8 mouse cellular contexts compared by ENCODE assay signal in the genomic region with DNA sequence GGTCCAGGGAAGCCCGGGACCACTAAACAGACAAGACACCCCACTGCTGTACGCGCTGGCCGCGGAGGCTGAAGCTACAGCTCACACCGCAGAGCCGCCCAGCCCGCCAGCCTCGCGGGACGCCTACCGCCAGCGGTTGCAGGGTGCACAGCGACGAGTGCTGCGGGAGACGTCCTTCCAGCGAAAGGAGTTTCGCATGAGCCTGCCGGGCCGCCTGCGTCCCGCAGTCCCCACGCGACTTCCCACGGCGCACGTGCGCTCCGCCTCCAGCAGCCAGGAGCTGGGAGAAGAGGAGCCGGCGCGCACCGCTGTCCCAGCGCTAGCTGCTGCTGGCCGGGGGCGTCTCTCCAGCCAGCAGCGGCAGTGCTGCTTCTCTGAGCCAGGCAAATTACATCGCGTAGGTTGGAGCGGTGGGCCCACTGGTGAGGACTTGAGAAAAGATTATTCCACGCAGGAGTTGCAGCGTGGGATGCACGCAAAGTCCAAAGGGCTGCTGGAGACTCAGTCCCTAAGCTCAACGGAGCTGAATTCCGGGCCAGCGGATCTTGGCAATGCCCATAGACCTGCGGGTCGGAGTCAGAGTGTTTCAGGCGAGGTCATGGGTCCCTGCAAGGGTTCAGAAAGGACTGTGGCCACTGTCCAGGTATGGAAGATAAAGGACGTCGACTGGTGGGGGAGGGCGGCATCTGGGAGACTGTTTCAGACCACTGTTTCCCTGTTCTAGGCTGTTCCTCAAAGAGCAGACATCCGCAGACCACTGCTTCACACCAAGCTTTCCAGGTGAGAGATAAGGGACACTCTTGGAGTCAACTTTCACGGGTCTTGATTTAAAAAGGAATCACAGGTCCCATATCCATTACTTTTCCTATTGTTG. TPM values are rescaled to one million over a fixed set of nuclear protein-coding genes. Genes with fewer than 3 reads are reported as not detected.
DNase-seq lines count a peak whose midpoint lies in the region; ATAC-seq and TF ChIP-seq lines count a peak whose summit lies in the region.

No protein-coding gene starts in this region.

- no peak for DNase-seq in kidney, adult 11 months
- DNase-seq in heart, postnatal 4 days, result peak; percentile 30
- DNase-seq in liver, result peak; percentile 14
- peak; percentile 53 to 61 for DNase-seq in right cerebral cortex, postnatal 10 days (ENCODE audit: low spot score in 2 of 2)
- DNase-seq in cerebellum, adult 11-12 months, result no peak
- no peak for DNase-seq in c-Kit-positive CD71-positive TER-119-positive erythroid progenitor cells, embryonic 14.5 days (ENCODE audit: low spot score)

- H3K4me3 ChIP-seq in kidney, embryonic 14.5 days (ENCODE audit: low read length), result peak overlapping the region; percentile 46
- H3K4me3 ChIP-seq in cortical plate, adult 2 months (ENCODE audit: insufficient read depth, low read length), result peak overlapping the region; percentile 30

- no peak for TF ChIP-seq POLR2A in cortical plate, adult 2 months (IDR thresholded peaks at IDR 0.05; ENCODE audit: extremely low read depth, insufficient read depth, low read length)

- no peaks in the 10 kb centered on the region for H3K36me3 ChIP-seq in kidney, embryonic 14.5 days (ENCODE audit: control insufficient read depth, insufficient read depth, low read length)

- no peak for TF ChIP-seq CTCF in cortical plate, adult 2 months (IDR thresholded peaks at IDR 0.05; ENCODE audit: extremely low read depth, insufficient read depth, low read length)

- ATAC-seq in kidney, embryonic 14.5 days (ENCODE audit: low FRiP score, low TSS enrichment), result no peak

- peaks cover 60% of the 10 kb centered on the region for H3K27me3 ChIP-seq in kidney, embryonic 14.5 days (ENCODE audit: control insufficient read depth, insufficient read depth, low read length)

- no peak overlapping the region for H3K27ac ChIP-seq in kidney, embryonic 14.5 days (ENCODE audit: low read depth, low read length)
- H3K27ac ChIP-seq in cortical plate, adult 2 months (ENCODE audit: insufficient read depth, low read length), result no peak overlapping the region

- peak overlapping the region; percentile 91 for H3K4me2 ChIP-seq in kidney, embryonic 14.5 days (replicated peaks; ENCODE audit: low read depth, low read length)

- H3K9me3 ChIP-seq in kidney, embryonic 14.5 days (ENCODE audit: control insufficient read depth, low read length), result no peaks in the 10 kb centered on the region

- 7% methylated on average over 55 of the region's 55 CpGs for WGBS in kidney, embryonic 14.5 days

- peak overlapping the region; percentile 50; the same call in 1 of the 2 replicates for H3K9ac ChIP-seq in kidney, embryonic 14.5 days (ENCODE audit: low read depth, low read length)

- H3K4me1 ChIP-seq in kidney, embryonic 14.5 days (ENCODE audit: control insufficient read depth, insufficient read depth, low read length), result 0 out of 2 replicates have a peak, but pooled peaks cover 13% of the 10 kb centered on the region
- peaks cover 3% of the 10 kb centered on the region; the same call in 1 of the 2 replicates for H3K4me1 ChIP-seq in cortical plate, adult 2 months (ENCODE audit: control insufficient read depth, insufficient read depth, low read length)

RNA-seq across cellular contexts. Expression of gene Gm9837, which starts 6.5 kb away (rescaled TPM):
- polyA plus RNA-seq in kidney, embryonic 14.5 days (2014; fragmentation: Nextera tagmentation; extraction: Ambion mirVana), result not detected in 2 replicates
- not detected in 2 replicates for polyA plus RNA-seq in cortical plate, adult 2 months (2012; rRNA removed)
- not detected for total RNA-seq in heart, postnatal 4 days (2021)

RNA-seq across cellular contexts. Expression of gene Shroom1, which starts 6.8 kb away (rescaled TPM):
- 1.2 and 1.9 TPM in 2 replicates for polyA plus RNA-seq in kidney, embryonic 14.5 days (2014; fragmentation: Nextera tagmentation; extraction: Ambion mirVana)
- 6.5 and 6.8 TPM in 2 replicates for polyA plus RNA-seq in cortical plate, adult 2 months (2012; rRNA removed)
- 1 to 10 TPM in 1 of 2 experiments, under 1 TPM in 1; 0.93 to 1.1 TPM for total RNA-seq in heart, postnatal 4 days (2021)

RNA-seq across cellular contexts. Expression of gene Gm10447, which starts 6.9 kb away (rescaled TPM):
- polyA plus RNA-seq in kidney, embryonic 14.5 days (2014; fragmentation: Nextera tagmentation; extraction: Ambion mirVana), result 0.16 TPM in 1 of 2 replicates, not detected in the other
- polyA plus RNA-seq in cortical plate, adult 2 months (2012; rRNA removed), result 0.04 and 0.10 TPM in 2 replicates
- not detected for total RNA-seq in heart, postnatal 4 days (2021)

RNA-seq across cellular contexts. Expression of gene Gm9945, which starts 16.2 kb away (rescaled TPM):
- polyA plus RNA-seq in kidney, embryonic 14.5 days (2014; fragmentation: Nextera tagmentation; extraction: Ambion mirVana), result not detected in 2 replicates
- 0.48 and 0.81 TPM in 2 replicates for polyA plus RNA-seq in cortical plate, adult 2 months (2012; rRNA removed)
- not detected for total RNA-seq in heart, postnatal 4 days (2021)

RNA-seq across cellular contexts. Expression of gene Sowaha, which starts 16.3 kb away (rescaled TPM):
- polyA plus RNA-seq in kidney, embryonic 14.5 days (2014; fragmentation: Nextera tagmentation; extraction: Ambion mirVana), result 0.09 and 0.14 TPM in 2 replicates
- polyA plus RNA-seq in cortical plate, adult 2 months (2012; rRNA removed), result 54.0 and 56.1 TPM in 2 replicates
- under 1 TPM; 0.07 to 0.27 TPM for total RNA-seq in heart, postnatal 4 days (2021)

Comparison
In these comparisons a context has a peak if more than half of its experiments do, and no peak if none do; other contexts are left out.
1. DNase-seq: peak in heart, postnatal 4 days (single experiment), liver (single experiment) and right cerebral cortex, postnatal 10 days (2 of 2); none in kidney, adult 11 months (single experiment), cerebellum, adult 11-12 months (single experiment) and c-Kit-positive CD71-positive TER-119-positive erythroid progenitor cells, embryonic 14.5 days (single experiment).